Mouse (Mus musculus) frontal cortex, adult 2 months (tissue): ENCODE measurements at regions not wholly inside any gene's neighbourhood (a gene's known extent, or its start where the extent isn't known, plus 50 kb on each side); places are given as distances from the start of the nearest gene placed in this dataset.

Experiments
- DNase-seq, 2 experiments: peaks; one replicate each; pipeline ENCODE4 v3.0.0; 2022; ENCODE audit warnings: low spot score in 1 of 2; ENCODE audit errors: extremely low spot score in 1 of 2

GRCm38 (mm10) chr1:145379739-145380138 lies 604.5 kb upstream of the Rgs18 start:
- DNase-seq = no peak

- DNase-seq = no peak
These were observed 601.8 kb upstream of the Rgs18 start for GRCm38 (mm10) chr1:145377031-145377430.

DNA sequence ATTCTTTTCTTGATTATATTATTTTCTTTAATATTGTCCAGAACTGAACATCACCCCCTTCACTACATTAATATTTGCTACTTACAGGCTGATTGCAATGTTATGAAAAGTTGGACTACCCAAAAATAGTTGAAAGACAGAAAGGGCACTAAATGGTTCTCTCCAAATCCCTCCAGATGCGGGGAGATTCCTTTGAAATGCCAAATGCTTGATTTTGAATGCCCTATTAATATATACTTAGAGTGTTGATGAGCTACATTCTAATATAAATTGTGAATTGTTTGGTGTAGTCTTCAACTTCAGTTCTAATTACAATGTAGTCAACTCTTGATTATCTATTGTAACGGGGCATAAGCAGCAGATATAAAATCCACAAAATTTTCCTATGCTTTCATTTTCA lies 600.8 kb upstream of the Rgs18 start:
- no peak for DNase-seq

- no peak for DNase-seq
These were observed 588.6 kb upstream of the Rgs18 start for GRCm38 (mm10) chr1:145363796-145364195.

DNA sequence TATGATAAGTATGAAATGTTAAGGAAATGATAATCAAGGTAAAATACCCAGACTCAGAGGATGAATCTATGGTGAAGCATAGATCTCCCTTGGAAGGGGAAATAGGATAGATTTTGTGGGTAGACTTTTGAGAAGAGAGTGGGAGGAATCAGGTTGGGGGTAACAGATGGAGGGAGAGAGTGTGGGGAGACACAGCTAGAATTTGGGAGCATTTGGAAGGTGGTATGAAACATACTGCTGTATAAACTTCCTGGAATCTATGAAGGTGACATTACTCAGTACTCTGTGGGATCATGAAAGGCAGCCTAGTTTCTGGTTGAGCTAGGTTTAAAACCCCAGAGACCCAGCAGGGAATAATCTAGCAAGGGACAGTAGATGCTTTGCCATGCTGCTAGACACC lies 569.6 kb upstream of the Rgs18 start:
- DNase-seq = peak in 1 of 2 experiments; percentile 13

DNA sequence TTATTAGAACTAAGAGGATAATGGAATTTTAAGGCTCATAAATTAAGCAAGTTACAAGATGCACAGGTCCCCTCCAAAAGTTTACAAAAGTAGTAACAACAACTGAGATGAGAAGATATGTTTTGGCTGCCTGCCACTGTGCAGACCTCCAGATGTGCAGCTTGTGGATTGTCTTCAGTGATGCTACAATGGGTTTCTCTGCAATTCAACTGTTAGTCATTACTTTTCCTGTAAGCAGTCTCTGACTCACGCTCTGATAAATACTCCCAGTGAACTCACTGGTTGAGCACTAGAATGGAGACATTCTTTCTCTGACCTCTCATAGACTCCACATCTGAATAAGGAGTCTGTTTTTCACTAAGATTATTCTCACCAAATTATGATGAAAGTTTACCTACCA lies 569.1 kb upstream of the Rgs18 start:
- peak in 1 of 2 experiments; percentile 13 for DNase-seq

GRCm38 (mm10) chr1:145336879-145337278 lies 561.6 kb upstream of the Rgs18 start:
- DNase-seq = peak in 1 of 2 experiments; percentile 16

DNA sequence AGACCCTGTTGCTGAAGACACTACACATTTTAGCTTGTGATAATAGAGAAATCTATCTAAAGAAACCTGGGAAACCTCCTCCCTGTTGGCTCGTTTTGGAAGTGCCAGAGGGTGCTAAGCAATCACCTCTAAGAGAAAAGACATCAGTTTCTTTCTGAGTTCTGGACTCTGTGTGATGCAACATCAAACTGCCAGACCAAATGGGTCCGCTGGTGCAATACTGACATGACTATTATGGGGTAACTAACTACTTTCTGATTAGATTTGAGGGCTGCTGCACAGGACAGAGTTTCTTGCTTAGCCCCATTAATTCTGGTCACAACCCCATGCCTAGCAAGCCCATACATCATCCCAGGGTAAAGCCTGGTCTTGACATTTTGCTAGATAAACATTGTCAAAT lies 517.7 kb upstream of the Rgs18 start:
- DNase-seq = no peak
